Comparison of ENCODE assay signal across 11 mouse cellular contexts in genomic region chr9:63712838-63713237, GRCm38 (mm10). TPM values are rescaled to one million over a fixed set of nuclear protein-coding genes. Genes with fewer than 3 reads are reported as not detected.
DNase-seq lines count a peak whose midpoint lies in the region; ATAC-seq lines count a peak whose summit lies in the region.
"Had no signal": no experiment of that assay in that cellular context is flagged by ENCODE, and none has a peak within 500 bp of the region (broad histone marks: within the 10 kb centered on the region; RNA-seq: fewer than 3 reads in every experiment).

No protein-coding gene starts in this region.

- peak overlapping the region; percentile 54 for H3K27ac ChIP-seq in heart, embryonic 10.5 days
- peak overlapping the region; percentile 12; the same call in 1 of the 2 replicates for H3K27ac ChIP-seq in limb, embryonic 10.5 days
- H3K27ac ChIP-seq: limb, embryonic 15.5 days had no signal

- no peak for ATAC-seq in activated CD4-positive, CD25-positive, alpha-beta regulatory T cell, adult 4 months

- no peak for DNase-seq in heart, embryonic 10.5 days (ENCODE audit: low spot score)
- no peak for DNase-seq in heart, postnatal 14 days
- DNase-seq in layer of hippocampus, postnatal 14 days (ENCODE audit: low spot score in 2 of 2), result peak; percentile 53 to 65
- DNase-seq in layer of hippocampus, adult 11-12 months (ENCODE audit: low spot score), result no peak
- peak; percentile 28 for DNase-seq in right cerebral cortex, postnatal 25 days
- DNase-seq in right cerebral cortex, adult 2 months (ENCODE audit: low spot score in 2 of 2), result no peak
- no peak for DNase-seq in limb, embryonic 10.5 days (ENCODE audit: low spot score)
- DNase-seq: embryo, embryonic 11 days; gastrocnemius, postnatal 10 days had no signal

- peaks cover 80% of the 10 kb centered on the region for H3K4me1 ChIP-seq in heart, embryonic 10.5 days
- H3K4me1 ChIP-seq in limb, embryonic 10.5 days, result peaks cover 59% of the 10 kb centered on the region

- intact Hi-C loops in heart, postnatal 14 days (cut with DNase I), result no loop called here

- WGBS in heart, embryonic 10.5 days, result 55% methylated on average over 6 of the region's 6 CpGs
- WGBS in limb, embryonic 10.5 days, result 60% methylated on average over 6 of the region's 6 CpGs

- H3K4me3 ChIP-seq in heart, embryonic 10.5 days, result no peak overlapping the region
- H3K4me3 ChIP-seq in limb, embryonic 10.5 days, result no peak overlapping the region
- H3K4me3 ChIP-seq: limb, embryonic 15.5 days had no signal

- H3K27me3 ChIP-seq in heart, embryonic 10.5 days (ENCODE audit: insufficient read depth, poor library complexity, severe bottlenecking), result no peaks in the 10 kb centered on the region
- no peaks in the 10 kb centered on the region for H3K27me3 ChIP-seq in limb, embryonic 10.5 days (ENCODE audit: low read depth, poor library complexity, severe bottlenecking)
- H3K27me3 ChIP-seq: limb, embryonic 15.5 days had no signal

- no peaks in the 10 kb centered on the region for H3K9me3 ChIP-seq in heart, embryonic 10.5 days
- 0 out of 2 replicates have a peak, but pooled peaks cover 7% of the 10 kb centered on the region for H3K9me3 ChIP-seq in limb, embryonic 10.5 days (replicated peaks)
- H3K9me3 ChIP-seq: limb, embryonic 15.5 days had no signal

- peaks cover 23% of the 10 kb centered on the region for H3K36me3 ChIP-seq in heart, embryonic 10.5 days
- H3K36me3 ChIP-seq in limb, embryonic 10.5 days, result peaks cover 43% of the 10 kb centered on the region

RNA-seq across cellular contexts. Expression of gene Smad3, which starts 45.0 kb away (rescaled TPM):
- polyA plus RNA-seq in heart, embryonic 10.5 days (2016; fragmentation: Nextera tagmentation; extraction: Ambion mirVana), result 15.2 and 20.0 TPM in 2 replicates
- total RNA-seq in heart, postnatal 14 days (2021), result 10 to 100 TPM; 13.2 to 14.8 TPM
- 10 to 100 TPM; 18.9 to 24.3 TPM for total RNA-seq in layer of hippocampus, postnatal 14 days (2021)
- 27.1 and 27.7 TPM in 2 replicates for polyA plus RNA-seq in limb, embryonic 10.5 days (2016; fragmentation: Nextera tagmentation; extraction: Ambion mirVana)
- polyA plus RNA-seq in activated CD4-positive, CD25-positive, alpha-beta regulatory T cell, adult 4 months (2017; shearing (Covaris generic)), result 10 to 100 TPM; 15.0 to 16.8 TPM

Comparison
In these comparisons a context has a peak if more than half of its experiments do, and no peak if none do; other contexts are left out.
1. DNase-seq: peak in layer of hippocampus, postnatal 14 days (2 of 2) and right cerebral cortex, postnatal 25 days (single experiment); none in heart, embryonic 10.5 days (single experiment), heart, postnatal 14 days (0 of 2), layer of hippocampus, adult 11-12 months (single experiment), right cerebral cortex, adult 2 months (0 of 2) and limb, embryonic 10.5 days (single experiment).